Comparison of ENCODE assay signal across 9 mouse cellular contexts in genomic region chr3:152757464-152758393, GRCm38 (mm10). TPM values are rescaled to one million over a fixed set of nuclear protein-coding genes. Genes with fewer than 3 reads are reported as not detected.
DNase-seq lines count a peak whose midpoint lies in the region; ATAC-seq lines count a peak whose summit lies in the region.
"Had no signal": no experiment of that assay in that cellular context is flagged by ENCODE, and none has a peak within 500 bp of the region (broad histone marks: within the 10 kb centered on the region; RNA-seq: fewer than 3 reads in every experiment).

No protein-coding gene starts in this region.

- no peak overlapping the region for H3K9ac ChIP-seq in lung, embryonic 15.5 days
- no peak overlapping the region for H3K9ac ChIP-seq in embryonic facial prominence, embryonic 13.5 days
- H3K9ac ChIP-seq in hindbrain, embryonic 13.5 days = no peak overlapping the region
- H3K9ac ChIP-seq in midbrain, embryonic 13.5 days (replicated peaks) = no peak overlapping the region

- H3K27ac ChIP-seq in lung, embryonic 15.5 days = no peak overlapping the region
- H3K27ac ChIP-seq in embryonic facial prominence, embryonic 13.5 days = peak overlapping the region; percentile 44
- peak overlapping the region; percentile 48; the same call in 1 of the 2 replicates for H3K27ac ChIP-seq in hindbrain, embryonic 13.5 days
- H3K27ac ChIP-seq in midbrain, embryonic 13.5 days = 0 out of 2 replicates have a peak overlapping the region, but pooled peaks have one; percentile 25

- H3K27me3 ChIP-seq in lung, embryonic 15.5 days = no peaks in the 10 kb centered on the region
- no peaks in the 10 kb centered on the region for H3K27me3 ChIP-seq in embryonic facial prominence, embryonic 13.5 days
- H3K27me3 ChIP-seq in hindbrain, embryonic 13.5 days = no peaks in the 10 kb centered on the region
- H3K27me3 ChIP-seq in midbrain, embryonic 13.5 days = no peaks in the 10 kb centered on the region

- H3K4me3 ChIP-seq in lung, embryonic 15.5 days = no peak overlapping the region
- no peak overlapping the region for H3K4me3 ChIP-seq in embryonic facial prominence, embryonic 13.5 days
- no peak overlapping the region for H3K4me3 ChIP-seq in hindbrain, embryonic 13.5 days
- no peak overlapping the region for H3K4me3 ChIP-seq in midbrain, embryonic 13.5 days (replicated peaks)

- peak; percentile 29; the same call in 1 of the 2 replicates for ATAC-seq in lung, embryonic 15.5 days (ENCODE audit: borderline replicate concordance, extremely low read depth, low FRiP score, low TSS enrichment)
- no peak for ATAC-seq in embryonic facial prominence, embryonic 13.5 days (ENCODE audit: insufficient number of reproducible peaks, insufficient read depth, low FRiP score, low TSS enrichment, low read depth)
- ATAC-seq in hindbrain, embryonic 13.5 days (ENCODE audit: low FRiP score) = peak; percentile 25; the same call in 1 of the 2 replicates
- peak; percentile 38 for ATAC-seq in midbrain, embryonic 13.5 days
- no peak for ATAC-seq in activated CD4-positive, CD25-positive, alpha-beta regulatory T cell, adult 4 months

- WGBS in lung, embryonic 15.5 days = 53% methylated on average over 12 of the region's 12 CpGs
- WGBS in embryonic facial prominence, embryonic 13.5 days = 70% methylated on average over 12 of the region's 12 CpGs
- WGBS in hindbrain, embryonic 13.5 days = 65% methylated on average over 12 of the region's 12 CpGs
- 69% methylated on average over 12 of the region's 12 CpGs for WGBS in midbrain, embryonic 13.5 days

- H3K9me3 ChIP-seq in lung, embryonic 15.5 days = no peaks in the 10 kb centered on the region
- H3K9me3 ChIP-seq in embryonic facial prominence, embryonic 13.5 days = no peaks in the 10 kb centered on the region
- no peaks in the 10 kb centered on the region for H3K9me3 ChIP-seq in hindbrain, embryonic 13.5 days
- H3K9me3 ChIP-seq in midbrain, embryonic 13.5 days = no peaks in the 10 kb centered on the region

- H3K36me3 ChIP-seq in lung, embryonic 15.5 days = no peaks in the 10 kb centered on the region
- H3K36me3 ChIP-seq in embryonic facial prominence, embryonic 13.5 days = no peaks in the 10 kb centered on the region
- H3K36me3 ChIP-seq in hindbrain, embryonic 13.5 days = no peaks in the 10 kb centered on the region
- H3K36me3 ChIP-seq in midbrain, embryonic 13.5 days = no peaks in the 10 kb centered on the region

- no peak for DNase-seq in lung, postnatal 4 days
- DNase-seq in thymus, postnatal 4 days = no peak
- no peak for DNase-seq in left cerebral cortex, adult 8-10 months (ENCODE audit: low spot score in 2 of 2)
- DNase-seq: cerebellum, adult 9-11 months had no signal

- H3K4me1 ChIP-seq in lung, embryonic 15.5 days = peaks cover 21% of the 10 kb centered on the region
- H3K4me1 ChIP-seq in embryonic facial prominence, embryonic 13.5 days = peaks cover 44% of the 10 kb centered on the region
- peaks cover 34% of the 10 kb centered on the region for H3K4me1 ChIP-seq in hindbrain, embryonic 13.5 days (replicated peaks)
- H3K4me1 ChIP-seq in midbrain, embryonic 13.5 days (replicated peaks) = peaks cover 34% of the 10 kb centered on the region

- no peak overlapping the region for H3K4me2 ChIP-seq in lung, embryonic 15.5 days
- no peak overlapping the region for H3K4me2 ChIP-seq in embryonic facial prominence, embryonic 13.5 days
- H3K4me2 ChIP-seq in hindbrain, embryonic 13.5 days = no peak overlapping the region
- H3K4me2 ChIP-seq in midbrain, embryonic 13.5 days (replicated peaks) = no peak overlapping the region

RNA-seq across cellular contexts. Expression of gene Pigk, which starts 43.8 kb away (rescaled TPM):
- polyA plus RNA-seq in lung, embryonic 15.5 days (2015; fragmentation: Nextera tagmentation; extraction: Ambion mirVana) = 42.8 and 44.8 TPM in 2 replicates
- 52.4 and 58.3 TPM in 2 replicates for polyA plus RNA-seq in embryonic facial prominence, embryonic 13.5 days (2015; fragmentation: Nextera tagmentation; extraction: Ambion mirVana)
- 47.9 and 51.0 TPM in 2 replicates for polyA plus RNA-seq in hindbrain, embryonic 13.5 days (2015; fragmentation: Nextera tagmentation; extraction: Ambion mirVana)
- 35.9 and 45.9 TPM in 2 replicates for polyA plus RNA-seq in midbrain, embryonic 13.5 days (2015; fragmentation: Nextera tagmentation; extraction: Ambion mirVana)
- 10 to 100 TPM; 53.9 to 62.9 TPM for polyA plus RNA-seq in activated CD4-positive, CD25-positive, alpha-beta regulatory T cell, adult 4 months (2017; shearing (Covaris generic))
- total RNA-seq in left cerebral cortex, adult 8-10 months (2022) = 10 to 100 TPM; 52.5 to 68.3 (median 54.0) TPM

Comparison
In these comparisons a context has a peak if more than half of its experiments do, and no peak if none do; other contexts are left out.
1. ATAC-seq: peak in lung, embryonic 15.5 days (single experiment), hindbrain, embryonic 13.5 days (single experiment) and midbrain, embryonic 13.5 days (single experiment); none in embryonic facial prominence, embryonic 13.5 days (single experiment) and activated CD4-positive, CD25-positive, alpha-beta regulatory T cell, adult 4 months (single experiment).